Mouse (Mus musculus): ENCODE results near the gene Tmem184c. TPM values are rescaled to one million over a fixed set of nuclear protein-coding genes. Genes with fewer than 3 reads are reported as not detected.
A peak's percentile ranks its signal among the peaks of the same experiment; 100 is the strongest.

The Tmem184c gene
- polyA plus RNA-seq, 1 experiment from 2014 or later, result 72.1 TPM

DNA sequence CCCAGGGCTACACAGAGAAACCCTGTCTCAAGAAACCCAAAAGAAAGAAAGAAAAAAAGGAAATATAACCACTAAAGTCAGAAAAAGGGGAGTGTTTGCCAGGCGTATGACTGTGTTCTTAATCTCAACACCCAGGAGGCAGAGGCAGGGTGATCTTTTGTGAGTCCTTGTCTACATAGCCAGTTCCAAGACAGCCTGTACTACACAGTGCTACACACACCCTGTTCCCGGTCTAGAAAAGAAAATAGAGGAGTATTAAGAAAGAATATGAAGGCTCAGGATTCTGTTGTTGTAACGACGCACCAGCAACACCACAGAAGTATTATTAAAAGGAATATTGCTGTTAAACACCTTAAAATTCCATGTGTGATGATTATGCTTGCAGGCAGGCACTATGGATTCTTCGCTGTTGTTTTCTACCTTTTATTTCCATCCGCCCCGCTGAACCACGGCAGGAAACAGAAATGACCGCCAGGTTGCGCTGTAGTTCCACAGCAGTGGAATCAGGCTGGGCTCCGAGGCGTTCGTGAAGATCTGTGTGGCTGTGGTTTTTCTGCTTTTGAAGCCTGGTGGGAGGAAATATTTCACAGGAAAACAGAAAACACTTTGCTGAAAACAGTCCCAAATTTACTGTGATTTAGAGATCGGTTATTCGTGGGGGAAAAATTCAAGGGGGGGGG is 19.5 kb upstream of the Tmem184c start:
- WGBS, result 18% methylated on average over 15 of the region's 15 CpGs
- no peaks in the 10 kb centered on the region for H3K4me1 ChIP-seq (replicated peaks; ENCODE audit: control insufficient read depth, insufficient read depth, low read length)
- H3K27me3 ChIP-seq (ENCODE audit: control insufficient read depth, insufficient read depth, low read length), result no peaks in the 10 kb centered on the region

DNA sequence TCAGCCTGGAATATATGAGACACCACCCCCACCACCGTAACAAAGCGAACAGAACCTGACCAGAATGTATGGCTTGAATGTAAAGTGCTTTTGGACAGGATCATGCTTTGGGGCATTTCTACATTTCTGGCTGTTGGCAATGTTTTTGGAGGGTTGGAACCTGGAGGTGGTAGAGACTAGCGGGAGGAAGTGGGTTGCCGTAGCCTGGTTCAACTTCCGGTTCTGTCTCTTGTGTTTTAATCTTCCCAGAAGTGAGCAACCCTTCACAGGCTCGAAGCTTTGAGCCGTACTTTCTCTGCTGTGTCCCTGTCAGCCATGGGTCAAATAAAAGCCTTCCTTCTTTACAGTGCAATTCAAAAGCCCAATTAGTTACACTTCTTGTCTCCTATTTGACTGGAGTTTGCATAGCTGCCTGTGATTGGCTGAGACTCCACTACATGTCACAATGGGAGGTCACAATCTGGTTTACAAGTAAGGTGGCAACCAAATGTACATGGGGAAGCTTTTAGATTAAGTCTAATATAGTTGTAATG is 13.2 kb upstream of the Tmem184c start:
- ATAC-seq (ENCODE audit: low FRiP score), result no peak
- DNase-seq (ENCODE audit: low spot score), result no peak
- 57% methylated on average over 7 of the region's 7 CpGs for WGBS

More for the DNA sequence above, 19.5 kb upstream of the Tmem184c start:
- H3K4me2 ChIP-seq (replicated peaks), result no peak overlapping the region
- peak; percentile 91 for ATAC-seq (ENCODE audit: low FRiP score)
- H3K9ac ChIP-seq, result no peak overlapping the region
- H3K4me3 ChIP-seq (replicated peaks; ENCODE audit: low read length), result no peak overlapping the region
- H3K27ac ChIP-seq, result no peak overlapping the region
- H3K36me3 ChIP-seq (replicated peaks; ENCODE audit: control insufficient read depth, insufficient read depth), result no peaks in the 10 kb centered on the region
- peak; percentile 96 for DNase-seq (ENCODE audit: low spot score)
- H3K9me3 ChIP-seq (ENCODE audit: control insufficient read depth, low read length), result no peaks in the 10 kb centered on the region

DNA sequence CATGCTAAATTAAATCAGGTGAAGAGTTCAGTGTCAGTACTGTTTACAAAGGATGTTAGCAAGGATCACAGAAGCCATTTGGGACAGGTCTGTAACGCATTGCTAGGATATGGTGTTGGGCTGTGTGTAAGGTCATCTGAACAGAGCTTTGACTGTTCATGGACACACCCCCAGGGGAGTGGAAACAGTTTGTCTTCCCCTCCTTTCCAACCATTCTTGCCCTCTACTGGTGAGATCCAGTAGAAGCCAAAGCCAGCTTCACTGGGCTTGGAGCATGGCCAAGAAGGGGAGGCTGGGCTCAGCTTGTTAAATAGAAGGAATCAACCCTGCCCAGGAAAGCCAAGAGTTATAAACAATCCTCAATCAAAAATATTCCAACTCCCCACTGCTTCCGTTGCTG is 7.4 kb upstream of the Tmem184c start:
- peak; percentile 46; the same call in 1 of the 2 replicates for ATAC-seq (ENCODE audit: low FRiP score)
- 68% methylated on average over 2 of the region's 2 CpGs for WGBS

More for the DNA sequence above, 13.2 kb upstream of the Tmem184c start:
- Histone ChIP-seq H3K9me3 (ENCODE audit: control insufficient read depth, low read length) (no peaks in the 10 kb centered on the region), H3K9ac (no peak overlapping the region), H3K36me3 (replicated peaks; ENCODE audit: control insufficient read depth, insufficient read depth) (no peaks in the 10 kb centered on the region), H3K27ac (no peak overlapping the region), H3K4me3 (replicated peaks; ENCODE audit: low read length) (no peak overlapping the region), H3K4me1 (replicated peaks; ENCODE audit: control insufficient read depth, insufficient read depth, low read length) (no peaks in the 10 kb centered on the region), H3K27me3 (ENCODE audit: control insufficient read depth, insufficient read depth, low read length) (no peaks in the 10 kb centered on the region), H3K4me2 (replicated peaks) (no peak overlapping the region)

DNA sequence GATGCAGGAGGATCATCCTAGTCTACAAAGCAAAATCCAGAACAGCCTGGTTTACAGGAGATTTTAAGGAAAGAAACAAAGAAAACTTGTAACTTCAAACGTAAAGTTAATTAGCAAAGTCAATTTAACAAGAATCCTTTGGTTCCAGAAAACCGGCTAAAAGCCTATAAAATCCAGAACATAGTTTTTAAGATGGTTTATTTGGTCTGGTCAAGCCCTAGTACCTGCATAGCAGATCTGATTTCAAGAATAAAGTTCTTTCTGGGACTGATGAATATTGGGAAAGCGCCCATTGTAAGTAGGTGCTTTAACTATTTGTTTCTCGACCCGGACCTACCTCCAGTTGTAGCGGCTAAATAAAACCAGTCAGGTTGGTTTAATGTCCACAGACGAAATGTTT is 877 bp downstream of the Tmem184c start:
- 11% methylated on average over 7 of the region's 7 CpGs for WGBS

More for the DNA sequence above, 7.4 kb upstream of the Tmem184c start:
- Histone ChIP-seq H3K27ac (no peak overlapping the region), H3K4me1 (replicated peaks; ENCODE audit: control insufficient read depth, insufficient read depth, low read length) (no peaks in the 10 kb centered on the region), H3K9ac (no peak overlapping the region), H3K9me3 (ENCODE audit: control insufficient read depth, low read length) (no peaks in the 10 kb centered on the region), H3K4me3 (replicated peaks; ENCODE audit: low read length) (no peak overlapping the region), H3K27me3 (ENCODE audit: control insufficient read depth, insufficient read depth, low read length) (no peaks in the 10 kb centered on the region), H3K4me2 (replicated peaks) (no peak overlapping the region), H3K36me3 (replicated peaks; ENCODE audit: control insufficient read depth, insufficient read depth) (no peaks in the 10 kb centered on the region)
- peak; percentile 63 for DNase-seq (ENCODE audit: low spot score)

DNA sequence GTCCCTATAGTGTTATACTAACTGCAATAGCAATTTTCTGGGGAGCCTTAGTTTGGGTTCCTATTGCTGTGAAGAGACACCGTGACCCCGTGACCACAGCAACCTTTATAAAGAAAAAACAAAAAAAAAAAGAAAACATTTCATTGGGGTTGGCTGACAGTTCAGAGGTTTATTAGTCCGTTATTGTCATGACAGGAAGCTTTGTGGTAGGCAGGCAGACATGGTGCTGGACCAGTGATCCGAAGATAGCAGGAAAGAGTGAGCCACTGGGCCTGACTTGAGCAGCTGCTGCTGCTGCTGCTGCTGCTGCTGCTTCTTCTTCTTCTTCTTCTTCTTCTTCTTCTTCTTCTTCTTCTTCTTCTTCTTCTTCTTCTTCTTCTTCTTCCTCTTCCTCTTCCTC is 26.3 kb downstream of the Tmem184c start:
- 91% methylated on average over 4 of the region's 4 CpGs for WGBS
- Histone ChIP-seq H3K4me3 (replicated peaks; ENCODE audit: low read length) (no peak overlapping the region), H3K36me3 (replicated peaks; ENCODE audit: control insufficient read depth, insufficient read depth) (peaks cover 30% of the 10 kb centered on the region), H3K27ac (no peak overlapping the region), H3K4me1 (replicated peaks; ENCODE audit: control insufficient read depth, insufficient read depth, low read length) (no peaks in the 10 kb centered on the region), H3K9ac (no peak overlapping the region), H3K9me3 (ENCODE audit: control insufficient read depth, low read length) (no peaks in the 10 kb centered on the region), H3K27me3 (ENCODE audit: control insufficient read depth, insufficient read depth, low read length) (no peaks in the 10 kb centered on the region), H3K4me2 (replicated peaks) (no peak overlapping the region)
- DNase-seq (ENCODE audit: low spot score), result no peak
- ATAC-seq (ENCODE audit: low FRiP score), result no peak

More for the DNA sequence above, 877 bp downstream of the Tmem184c start:
- Histone ChIP-seq H3K4me2 (replicated peaks) (peak overlapping the region; percentile 88), H3K27ac (no peak overlapping the region), H3K4me3 (replicated peaks; ENCODE audit: low read length) (peak overlapping the region; percentile 54), H3K4me1 (replicated peaks; ENCODE audit: control insufficient read depth, insufficient read depth, low read length) (peaks cover 18% of the 10 kb centered on the region), H3K9me3 (ENCODE audit: control insufficient read depth, low read length) (no peaks in the 10 kb centered on the region), H3K9ac (peak overlapping the region; percentile 59), H3K27me3 (ENCODE audit: control insufficient read depth, insufficient read depth, low read length) (no peaks in the 10 kb centered on the region), H3K36me3 (replicated peaks; ENCODE audit: control insufficient read depth, insufficient read depth) (peaks cover 12% of the 10 kb centered on the region)
- ATAC-seq (ENCODE audit: low FRiP score), result no peak
- DNase-seq (ENCODE audit: low spot score), result no peak

DNA sequence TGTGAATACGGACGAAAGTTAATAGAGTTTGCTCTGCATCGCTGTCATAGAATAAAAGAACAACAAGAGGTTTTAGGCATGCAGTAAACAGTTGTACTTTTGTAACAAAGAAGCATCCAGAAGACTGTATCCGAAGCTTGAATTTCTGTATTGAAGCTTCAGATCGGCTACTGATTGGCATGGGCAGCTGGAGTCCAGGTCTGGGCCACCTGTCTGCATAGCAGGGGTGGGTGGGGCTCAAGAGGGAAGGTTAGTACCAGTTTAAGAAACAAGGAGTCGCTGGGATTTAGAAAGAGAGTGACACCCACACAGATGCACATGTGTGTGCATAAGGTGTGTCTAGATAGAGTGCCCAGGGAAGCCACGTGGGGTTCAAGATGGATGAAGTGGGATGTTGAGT is 32.8 kb downstream of the Tmem184c start:
- Histone ChIP-seq H3K4me1 (replicated peaks; ENCODE audit: control insufficient read depth, insufficient read depth, low read length) (no peaks in the 10 kb centered on the region), H3K9ac (no peak overlapping the region), H3K36me3 (replicated peaks; ENCODE audit: control insufficient read depth, insufficient read depth) (peaks cover 72% of the 10 kb centered on the region), H3K4me2 (replicated peaks) (no peak overlapping the region), H3K9me3 (ENCODE audit: control insufficient read depth, low read length) (no peaks in the 10 kb centered on the region), H3K27me3 (ENCODE audit: control insufficient read depth, insufficient read depth, low read length) (no peaks in the 10 kb centered on the region), H3K4me3 (replicated peaks; ENCODE audit: low read length) (no peak overlapping the region), H3K27ac (no peak overlapping the region)
- 94% methylated on average over 7 of the region's 7 CpGs for WGBS
- DNase-seq (ENCODE audit: low spot score) (no peak), ATAC-seq (ENCODE audit: low FRiP score) (no peak)

DNA sequence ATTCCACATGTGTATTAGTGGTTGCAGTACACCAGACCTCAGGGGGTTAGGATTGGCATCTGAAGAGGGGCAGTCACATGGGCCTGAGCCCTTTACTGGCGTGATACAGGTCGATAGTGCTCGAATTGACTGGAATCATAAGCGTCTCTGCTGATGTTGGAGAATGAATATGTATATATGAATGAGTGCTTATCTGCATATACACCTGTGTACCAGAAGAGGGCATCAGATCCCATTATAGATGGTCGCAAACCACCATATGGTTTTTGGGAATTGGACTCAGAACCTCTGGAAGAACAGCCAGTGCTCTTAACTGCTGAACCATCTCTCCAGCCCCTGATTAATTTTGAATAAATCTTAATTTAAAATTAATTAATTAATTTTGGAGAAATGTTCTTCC is 36.3 kb downstream of the Tmem184c start:
- no peak overlapping the region for H3K4me3 ChIP-seq (replicated peaks; ENCODE audit: low read length)
- WGBS, result 89% methylated on average over 5 of the region's 5 CpGs
- H3K36me3 ChIP-seq (replicated peaks; ENCODE audit: control insufficient read depth, insufficient read depth), result peaks cover 63% of the 10 kb centered on the region
- no peak for ATAC-seq (ENCODE audit: low FRiP score)
- DNase-seq (ENCODE audit: low spot score), result no peak
- H3K4me1 ChIP-seq (replicated peaks; ENCODE audit: control insufficient read depth, insufficient read depth, low read length), result no peaks in the 10 kb centered on the region
- H3K27me3 ChIP-seq (ENCODE audit: control insufficient read depth, insufficient read depth, low read length), result no peaks in the 10 kb centered on the region
- H3K9ac ChIP-seq, result no peak overlapping the region
- H3K4me2 ChIP-seq (replicated peaks), result no peak overlapping the region
- no peaks in the 10 kb centered on the region for H3K9me3 ChIP-seq (ENCODE audit: control insufficient read depth, low read length)
- H3K27ac ChIP-seq, result no peak overlapping the region

DNA sequence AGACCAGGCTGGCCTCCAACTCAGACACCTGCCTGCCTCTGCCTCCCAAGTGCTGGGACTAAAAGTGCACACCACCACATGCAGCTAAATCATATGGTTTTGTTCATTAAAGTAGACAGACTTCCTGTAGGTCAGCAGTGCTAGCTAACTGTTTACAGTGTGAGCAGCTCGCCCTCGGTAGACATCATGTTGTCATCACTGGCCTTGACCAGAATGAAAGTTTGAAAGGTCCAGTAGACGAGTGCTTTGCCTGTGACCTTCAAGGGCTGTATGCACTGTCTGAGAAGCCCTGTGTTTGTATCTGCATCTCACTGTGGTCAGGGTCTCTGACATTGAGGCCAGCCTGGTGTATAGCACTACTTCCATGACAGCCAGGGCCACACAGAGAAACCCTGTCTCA is 49.1 kb downstream of the Tmem184c start:
- H3K9me3 ChIP-seq (ENCODE audit: control insufficient read depth, low read length), result no peaks in the 10 kb centered on the region
- WGBS, result 91% methylated on average over 3 of the region's 3 CpGs
- H3K9ac ChIP-seq, result no peak overlapping the region
- DNase-seq (ENCODE audit: low spot score) (no peak), ATAC-seq (ENCODE audit: low FRiP score) (no peak)
- H3K36me3 ChIP-seq (replicated peaks; ENCODE audit: control insufficient read depth, insufficient read depth), result peaks cover 95% of the 10 kb centered on the region
- H3K4me2 ChIP-seq (replicated peaks), result no peak overlapping the region
- no peak overlapping the region for H3K27ac ChIP-seq
- H3K4me3 ChIP-seq (replicated peaks; ENCODE audit: low read length), result no peak overlapping the region
- H3K27me3 ChIP-seq (ENCODE audit: control insufficient read depth, insufficient read depth, low read length), result no peaks in the 10 kb centered on the region
- H3K4me1 ChIP-seq (replicated peaks; ENCODE audit: control insufficient read depth, insufficient read depth, low read length), result no peaks in the 10 kb centered on the region

DNA sequence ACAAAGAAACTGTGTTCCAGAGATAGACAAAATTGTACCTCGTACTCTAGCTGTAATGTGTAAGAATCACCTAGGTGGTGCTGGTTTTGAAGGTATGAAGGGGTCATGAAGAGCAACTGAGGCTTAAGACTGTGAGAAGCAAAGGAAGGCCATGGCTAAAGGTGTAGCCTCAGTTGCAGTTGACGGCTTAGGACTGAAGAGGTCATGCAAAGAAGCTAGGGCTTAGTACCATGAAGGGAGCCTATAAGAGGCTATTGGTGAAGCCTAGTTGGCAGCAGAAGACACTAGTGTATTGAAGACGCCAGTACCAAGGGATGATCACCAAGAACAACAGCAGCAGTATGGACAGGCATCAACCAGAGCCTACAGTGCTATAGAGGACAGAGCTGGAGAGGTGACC is 58.0 kb downstream of the Tmem184c start:
- peaks cover 44% of the 10 kb centered on the region for H3K36me3 ChIP-seq (replicated peaks; ENCODE audit: control insufficient read depth, insufficient read depth)
- H3K4me1 ChIP-seq (replicated peaks; ENCODE audit: control insufficient read depth, insufficient read depth, low read length), result no peaks in the 10 kb centered on the region; the same call in none of the 2 replicates
- WGBS, result 100% methylated on average over 3 of the region's 3 CpGs
- no peak overlapping the region for H3K9ac ChIP-seq
- H3K9me3 ChIP-seq (ENCODE audit: control insufficient read depth, low read length), result no peaks in the 10 kb centered on the region
- H3K4me2 ChIP-seq (replicated peaks), result no peak overlapping the region
- DNase-seq (ENCODE audit: low spot score), result no peak
- no peak overlapping the region for H3K27ac ChIP-seq
- ATAC-seq (ENCODE audit: low FRiP score), result no peak
- no peak overlapping the region for H3K4me3 ChIP-seq (replicated peaks; ENCODE audit: low read length)
- H3K27me3 ChIP-seq (ENCODE audit: control insufficient read depth, insufficient read depth, low read length), result no peaks in the 10 kb centered on the region

Data from hindbrain, embryonic 14.5 days (tissue).